Mouse (Mus musculus): ENCODE results near the gene Sdad1.

Gene Sdad1

GRCm38 (mm10) chr5:92239333-92240232 is 70.7 kb downstream of the Sdad1 start:
- peak; percentile 78 for DNase-seq

- DNase-seq, result no peak
These were observed 75.2 kb downstream of the Sdad1 start for GRCm38 (mm10) chr5:92234939-92235557.

Measured in right cerebral cortex, postnatal 4 days (tissue).